Mouse (Mus musculus): ENCODE results near the gene Trap1.

The Trap1 gene

DNA sequence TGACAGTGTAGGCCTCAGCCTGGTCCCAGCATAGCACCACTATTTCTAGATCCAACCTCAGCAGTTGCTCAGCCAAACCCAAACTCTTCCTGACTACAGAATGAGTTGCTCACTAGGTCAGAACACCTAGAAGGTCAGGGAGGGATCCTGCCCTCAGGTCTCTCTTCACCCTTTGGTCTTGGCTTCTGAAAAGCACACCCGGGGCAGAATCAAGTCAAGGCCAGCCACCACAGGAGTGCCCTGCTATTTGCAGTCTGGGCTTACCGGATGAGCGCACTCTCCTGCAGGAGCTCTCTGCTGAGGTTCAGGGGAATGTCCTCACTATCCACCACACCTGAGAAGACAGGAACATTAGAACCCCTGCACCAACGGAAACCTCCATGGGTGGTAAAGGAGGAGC, 25.0 kb downstream of the Trap1 start:
- CTCF ChIA-PET, result no interaction called here
- POLR2A ChIA-PET, result interaction anchor here in 1 of 4 experiments (0.5 to 2.3 kb wide), 3 partner anchors 10 to 33 kb away, joined by 5 to 7 read pairs (median 5); no protein-coding TSS in a partner anchor

GRCm38 (mm10) chr16:4045524-4045923, 32.1 kb downstream of the Trap1 start:
- POLR2A ChIA-PET, result interaction anchor here in 3 of 4 experiments (0.5 to 1.5 kb wide), 12 partner anchors 10 to 463 kb away, joined by 3 to 12 read pairs (median 3); partner anchors contain the start of genes Gm20695 (in 1 of the 3) and Zfp597 (in 1 of the 3)
- CTCF ChIA-PET, result interaction anchor here (0.6 to 1.3 kb wide), 6 partner anchors 10 to 532 kb away, joined by 3 to 6 read pairs (median 3); no protein-coding TSS in a partner anchor

DNA sequence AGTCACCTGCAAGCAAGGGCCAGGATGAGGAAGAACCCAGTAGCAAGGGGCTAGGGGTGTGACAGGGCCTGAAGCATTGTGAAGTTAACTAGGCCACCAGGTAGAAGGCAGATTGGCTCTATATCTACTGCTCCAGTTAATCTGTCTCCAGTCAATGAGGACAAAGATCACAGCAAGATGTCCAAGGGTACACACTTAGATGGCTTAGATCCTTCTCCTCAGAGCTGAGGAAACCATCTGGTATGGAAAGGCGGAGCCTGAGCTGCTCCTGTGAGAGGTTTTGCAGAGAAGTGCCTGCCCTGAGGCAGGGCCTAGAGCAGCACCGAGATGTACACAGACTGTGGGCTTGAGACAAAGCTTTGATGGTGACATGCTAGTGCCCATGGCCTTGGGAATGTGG, 33.5 kb downstream of the Trap1 start:
- ChIA-PET POLR2A (interaction anchor here in 3 of 4 experiments (0.6 to 1.4 kb wide), 7 partner anchors 10 to 279 kb away, joined by 3 to 4 read pairs (median 3); partner anchors contain the start of gene Trap1 (in 1 of the 3)), CTCF (interaction anchor here in 1 of 4 experiments (0.7 kb wide), 1 partner anchor 442 kb away, joined by 3 read pairs; no protein-coding TSS in a partner anchor)

- CTCF ChIA-PET, result interaction anchor here in 1 of 4 experiments (1.4 kb wide), 1 partner anchor 16 kb away, joined by 4 read pairs; no protein-coding TSS in a partner anchor
- POLR2A ChIA-PET, result interaction anchor here in 1 of 4 experiments (1.3 to 2.3 kb wide), 5 partner anchors 9 to 35 kb away, joined by 3 to 8 read pairs (median 5); no protein-coding TSS in a partner anchor
Observed at GRCm38 (mm10) chr16:4041646-4042045, 36.0 kb downstream of the Trap1 start.

DNA sequence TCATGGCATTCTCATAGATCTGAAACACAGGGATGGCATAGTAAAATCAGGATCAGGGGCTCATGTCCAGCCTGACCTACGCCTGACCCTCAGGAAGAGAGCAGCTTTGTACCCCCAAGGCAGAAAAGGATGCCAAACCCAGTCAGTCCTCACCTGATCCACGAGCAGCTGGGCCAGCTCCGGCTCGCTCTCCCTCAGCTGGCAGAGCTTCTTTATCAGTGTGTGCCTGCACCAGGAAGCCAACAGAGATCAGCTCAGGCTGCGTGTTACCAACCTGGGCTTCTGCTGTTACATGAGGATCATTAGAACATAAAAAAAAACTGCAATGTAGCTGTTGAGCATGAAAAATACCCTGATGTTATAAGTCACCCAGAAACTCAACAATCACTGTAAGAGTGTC, 37.4 kb downstream of the Trap1 start:
- CTCF ChIA-PET, result interaction anchor here in 1 of 4 experiments (3.1 kb wide), 1 partner anchor 18 kb away, joined by 8 read pairs; no protein-coding TSS in a partner anchor
- POLR2A ChIA-PET, result interaction anchor here in 2 of 4 experiments (0.5 to 2.3 kb wide), 4 partner anchors 11 to 38 kb away, joined by 3 to 5 read pairs (median 3); partner anchors contain the start of gene Trap1 (in 1 of the 2)

DNA sequence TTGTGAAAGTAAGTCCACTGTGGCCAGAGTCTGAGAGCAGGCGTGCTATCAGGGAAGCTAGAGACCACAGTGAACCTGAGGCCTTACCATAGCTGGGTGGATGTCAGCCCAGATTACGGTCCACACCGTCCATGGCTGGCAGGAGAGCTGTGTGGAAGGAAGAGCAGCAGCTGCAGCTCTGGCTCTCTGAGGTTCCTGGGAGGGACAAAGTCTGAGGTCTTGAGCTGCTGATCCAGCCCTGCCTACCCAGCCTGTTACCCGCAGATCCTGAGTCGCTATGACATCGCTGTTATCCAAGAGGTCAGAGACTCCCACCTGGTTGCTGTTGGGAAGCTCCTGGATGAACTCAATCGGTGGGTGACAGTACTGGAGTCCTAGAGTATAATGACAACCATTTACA, 39.9 kb downstream of the Trap1 start:
- CTCF ChIA-PET, result interaction anchor here in 1 of 4 experiments (1.3 to 3.1 kb wide), 2 partner anchors 20 to 129 kb away, joined by 3 to 8 read pairs; partner anchors contain the start of genes 1700037C18Rik and Cluap1
- POLR2A ChIA-PET, result interaction anchor here (0.6 to 4.7 kb wide), 13 partner anchors 9 to 293 kb away, joined by 3 to 21 read pairs (median 4); partner anchors contain the start of gene Slx4 (in 1 of the 4)

DNA sequence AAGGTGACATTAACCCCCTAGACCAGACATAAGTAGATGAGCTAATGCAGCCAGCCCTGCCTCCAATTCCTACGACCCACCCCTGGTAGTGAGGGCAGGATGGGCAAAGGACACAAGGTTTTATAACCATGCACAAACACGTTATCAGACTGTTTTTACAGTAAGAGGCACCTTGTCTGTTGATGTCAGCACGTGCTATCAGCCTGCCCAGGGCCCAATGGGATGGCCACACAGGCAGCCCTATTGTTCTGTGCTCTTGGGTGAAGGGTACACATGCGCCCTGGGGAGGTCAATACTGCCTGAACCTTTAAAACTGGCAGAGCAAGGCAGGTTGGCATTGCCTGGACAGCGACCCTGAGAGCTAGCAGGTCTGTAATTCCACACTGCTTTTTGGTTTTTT, 40.8 kb downstream of the Trap1 start, which contains the start of gene Dnase1:
Dnase1 (plus strand) TSS at position 136 of the 400 bp plus-strand sequence.
- CTCF ChIA-PET, result interaction anchor here in 1 of 4 experiments (0.6 to 1.3 kb wide), 2 partner anchors 16 to 128 kb away, joined by 3 read pairs; partner anchors contain the start of genes 1700037C18Rik and Cluap1
- POLR2A ChIA-PET, result interaction anchor here in 2 of 4 experiments (0.9 to 4.7 kb wide), 6 partner anchors 9 to 40 kb away, joined by 3 to 21 read pairs (median 5); partner anchors contain the start of gene Slx4 (in 1 of the 2)

DNA sequence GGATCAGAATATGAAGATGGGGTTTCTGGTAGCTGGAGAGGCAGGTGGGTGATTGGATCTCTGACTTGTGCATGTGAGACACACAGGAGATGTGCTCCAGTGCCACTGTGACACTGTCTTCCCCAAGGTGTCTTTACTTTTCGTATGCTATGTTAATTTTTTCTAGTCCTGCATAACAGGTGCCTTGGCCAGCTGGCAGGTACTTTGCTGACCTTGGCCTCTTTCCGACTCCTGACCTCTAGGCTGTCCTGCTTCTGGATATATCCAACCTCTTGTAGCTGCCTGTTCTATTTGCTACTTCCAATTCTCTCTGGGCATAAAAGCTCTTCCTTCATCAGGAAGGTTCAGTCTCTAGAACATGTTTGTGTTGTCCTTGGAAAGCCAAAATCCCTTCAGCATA, 42.1 kb downstream of the Trap1 start:
- ChIA-PET POLR2A (interaction anchor here (0.5 to 4.7 kb wide), 13 partner anchors 7 to 277 kb away, joined by 3 to 21 read pairs (median 4); partner anchors contain the start of genes Slx4 (in 1 of the 4) and Trap1 (in 1 of the 4)), CTCF (interaction anchor here in 2 of 4 experiments (1.0 to 1.2 kb wide), 2 partner anchors 10 to 13 kb away, joined by 3 read pairs; no protein-coding TSS in a partner anchor)

DNA sequence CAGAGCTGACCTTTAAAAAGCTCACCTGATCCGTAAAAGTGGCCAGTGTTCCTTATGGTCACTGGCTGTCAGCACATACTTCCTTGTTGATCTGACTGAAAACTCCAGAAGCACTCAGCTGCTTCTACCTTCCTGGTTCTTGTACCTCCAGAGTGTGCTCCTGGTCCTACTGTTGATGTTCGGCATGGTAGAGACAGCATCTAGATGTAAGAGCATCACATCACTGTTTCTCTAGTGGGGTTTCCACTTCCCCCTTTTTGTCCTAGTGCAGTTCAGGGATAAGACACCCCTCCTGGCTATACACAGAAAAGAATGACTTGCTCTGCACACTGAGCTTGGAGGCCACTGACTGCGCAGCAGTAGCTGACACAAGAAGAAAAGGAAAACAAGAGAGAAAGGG, 43.2 kb downstream of the Trap1 start:
- ChIA-PET POLR2A (interaction anchor here in 3 of 4 experiments (0.5 to 2.4 kb wide), 12 partner anchors 10 to 178 kb away, joined by 3 to 12 read pairs (median 4); partner anchors contain the start of genes Slx4 (in 2 of the 3) and Trap1 (in 1 of the 3)), CTCF (interaction anchor here in 1 of 4 experiments (1.2 kb wide), 1 partner anchor 11 kb away, joined by 3 read pairs; no protein-coding TSS in a partner anchor)

DNA sequence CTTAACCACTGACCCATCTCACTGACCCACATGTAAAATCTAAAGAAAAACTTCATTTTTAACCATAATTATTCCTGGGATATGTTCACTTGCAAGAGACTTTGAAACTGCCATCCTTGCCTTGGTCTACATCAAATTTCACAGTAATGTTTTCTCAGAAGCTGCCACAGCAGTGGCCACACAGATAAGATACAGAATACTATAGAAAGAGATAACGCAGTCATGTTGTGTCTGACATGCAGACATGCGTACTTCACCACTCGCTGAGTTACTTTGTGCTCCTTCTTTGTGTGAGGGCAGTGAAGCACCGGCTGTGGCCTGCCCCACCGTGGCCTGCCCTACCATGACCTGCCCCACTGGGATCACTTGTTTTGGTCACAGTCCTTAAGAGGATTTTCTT, 43.7 kb downstream of the Trap1 start:
- POLR2A ChIA-PET, result interaction anchor here in 3 of 4 experiments (0.5 to 1.6 kb wide), 8 partner anchors 9 to 178 kb away, joined by 3 to 6 read pairs (median 4); partner anchors contain the start of gene Slx4 (in 2 of the 3)
- CTCF ChIA-PET, result no interaction called here

DNA sequence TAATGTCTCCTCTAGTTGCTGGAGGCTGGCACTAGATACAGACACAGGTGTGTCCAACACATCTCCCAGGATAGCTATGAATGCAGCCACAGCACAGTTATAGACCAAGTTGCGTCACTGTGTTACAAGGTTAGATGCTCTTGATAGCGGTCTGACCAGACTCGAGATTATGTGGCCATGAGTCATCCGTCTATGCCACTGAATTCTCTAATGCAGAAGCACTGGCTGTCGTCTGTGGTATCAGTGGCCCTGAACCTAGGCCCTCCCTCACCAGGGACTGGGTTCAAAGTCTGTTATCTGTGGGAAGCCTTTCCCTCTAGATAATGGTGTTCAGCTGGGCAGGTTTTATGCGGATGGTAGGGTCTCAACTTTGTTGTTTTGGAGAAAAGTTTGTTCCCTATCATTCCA, 45.3 kb downstream of the Trap1 start:
- CTCF ChIA-PET, result interaction anchor here in 1 of 4 experiments (0.9 kb wide), 1 partner anchor 26 kb away, joined by 3 read pairs; no protein-coding TSS in a partner anchor
- POLR2A ChIA-PET, result interaction anchor here in 3 of 4 experiments (0.5 to 2.1 kb wide), 4 partner anchors 10 to 266 kb away, joined by 4 to 7 read pairs (median 4); no protein-coding TSS in a partner anchor

- POLR2A ChIA-PET, result interaction anchor here in 3 of 4 experiments (0.5 to 2.1 kb wide), 12 partner anchors 10 to 267 kb away, joined by 3 to 8 read pairs (median 4); partner anchors contain the start of genes Slx4 (in 2 of the 3), Gm20695 (in 1 of the 3) and Zfp597 (in 1 of the 3)
- CTCF ChIA-PET, result interaction anchor here in 2 of 4 experiments (0.6 to 0.9 kb wide), 2 partner anchors 27 to 325 kb away, joined by 3 read pairs; no protein-coding TSS in a partner anchor
Observed at GRCm38 (mm10) chr16:4031441-4032274, 46.0 kb downstream of the Trap1 start.

DNA sequence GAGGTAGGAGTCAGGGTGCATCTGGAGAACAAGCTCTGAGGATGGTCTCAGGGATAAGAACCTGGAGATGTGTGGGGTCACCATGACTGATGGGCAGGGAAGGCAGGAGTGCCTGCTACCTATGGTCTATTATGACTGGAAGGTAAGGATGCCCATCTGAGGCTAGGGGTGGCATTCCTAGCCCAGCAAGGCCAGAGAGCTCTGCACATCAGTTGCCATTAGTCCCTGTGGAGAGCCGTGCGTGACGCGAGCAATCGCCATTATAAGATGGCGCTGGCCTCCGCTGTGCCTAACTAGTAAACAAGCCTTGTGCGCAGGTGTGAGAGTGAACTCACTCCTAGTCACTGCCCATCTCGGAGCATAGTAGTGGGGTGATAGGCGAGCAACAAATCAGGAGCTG, 47.1 kb downstream of the Trap1 start:
- POLR2A ChIA-PET, result interaction anchor here (0.6 to 5.1 kb wide), 24 partner anchors 7 to 236 kb away, joined by 3 to 21 read pairs (median 4); partner anchors contain the start of genes Slx4 (in 2 of the 4), Dnase1 (in 1 of the 4), Gm20695 (in 1 of the 4) and Naa60 (in 1 of the 4)
- CTCF ChIA-PET, result interaction anchor here in 1 of 4 experiments (0.5 to 0.7 kb wide), 4 partner anchors 9 to 27 kb away, joined by 3 to 4 read pairs (median 4); no protein-coding TSS in a partner anchor

DNA sequence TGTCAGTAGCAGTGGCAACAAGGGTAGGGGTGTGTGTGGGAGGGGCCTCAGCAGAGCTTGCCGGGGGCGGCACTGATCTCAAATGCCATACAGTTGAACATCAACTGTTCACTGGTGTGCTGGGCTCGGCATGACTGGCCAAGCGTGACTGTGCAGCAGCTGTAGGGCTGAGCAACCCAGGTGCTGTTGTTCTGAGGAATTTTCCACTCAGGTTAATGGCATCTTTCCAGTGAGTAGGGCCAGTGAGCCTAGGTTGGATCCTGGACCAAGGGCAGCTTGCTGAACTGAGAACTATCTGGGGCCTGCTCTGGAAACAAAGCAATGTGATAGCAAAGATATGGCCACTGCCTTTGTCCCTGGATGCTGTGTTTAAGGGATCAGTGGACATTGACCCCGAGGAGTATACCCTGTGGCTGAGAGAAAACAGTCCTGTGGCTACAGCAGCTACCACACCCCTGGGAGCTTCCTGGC, 48.2 kb downstream of the Trap1 start:
- CTCF ChIA-PET, result no interaction called here
- POLR2A ChIA-PET, result interaction anchor here in 2 of 4 experiments (1.0 to 5.1 kb wide), 12 partner anchors 8 to 286 kb away, joined by 3 to 21 read pairs (median 4); partner anchors contain the start of genes Dnase1 (in 1 of the 2), Gm20695 (in 1 of the 2), Nlrc3 (in 1 of the 2) and Slx4 (in 1 of the 2)

GRCm38 (mm10) chr16:4027211-4027610, 50.4 kb downstream of the Trap1 start:
- CTCF ChIA-PET, result no interaction called here
- POLR2A ChIA-PET, result interaction anchor here in 1 of 4 experiments (0.8 to 5.1 kb wide), 3 partner anchors 10 to 57 kb away, joined by 3 to 21 read pairs (median 4); partner anchors contain the start of gene Dnase1

- ChIA-PET POLR2A (interaction anchor here in 1 of 4 experiments (0.8 to 5.1 kb wide), 3 partner anchors 9 to 56 kb away, joined by 3 to 21 read pairs (median 4); partner anchors contain the start of gene Dnase1), CTCF (no interaction called here)
Observed at GRCm38 (mm10) chr16:4026672-4027071, 51.0 kb downstream of the Trap1 start.

DNA sequence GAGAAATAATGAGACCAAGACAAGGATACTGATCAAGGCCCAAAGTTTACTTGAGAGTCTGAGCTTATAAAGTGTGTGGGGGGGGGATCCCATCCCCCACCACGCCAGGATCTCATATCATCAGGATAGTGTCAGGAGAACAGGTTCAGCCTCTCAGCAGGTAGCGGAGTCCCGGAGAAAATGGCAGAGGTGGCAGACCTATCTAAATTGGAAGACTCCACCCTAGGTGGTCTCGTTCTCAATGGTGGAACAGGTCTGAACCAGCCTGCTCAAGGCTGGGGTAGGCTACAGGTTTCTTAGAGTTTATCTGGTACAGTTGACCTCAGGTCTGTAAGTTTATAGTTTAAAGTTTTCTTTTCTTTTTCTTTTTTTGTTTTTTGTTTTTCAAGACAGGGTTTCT, 54.9 kb downstream of the Trap1 start:
- POLR2A ChIA-PET, result interaction anchor here (0.6 to 2.0 kb wide), 10 partner anchors 8 to 271 kb away, joined by 3 to 12 read pairs (median 4); partner anchors contain the start of genes Slx4 (in 2 of the 4), Gm20695 (in 1 of the 4), Trap1 (in 1 of the 4) and Zfp597 (in 1 of the 4)
- CTCF ChIA-PET, result interaction anchor here in 2 of 4 experiments (0.8 to 1.5 kb wide), 4 partner anchors 13 to 262 kb away, joined by 3 to 4 read pairs (median 3); partner anchors contain the start of gene Slx4 (in 1 of the 2)

All from embryonic stem cell, embryonic (primary cell).